Mouse (Mus musculus) inflammation-experienced regulatory T-cells (primary cell): ENCODE data around the gene Paqr8. TPM values are rescaled to one million over a fixed set of nuclear protein-coding genes. Genes with fewer than 3 reads are reported as not detected.

Experiments used
- polyA plus RNA-seq, 2 experiments: library from polyadenylated mRNA; unstranded; fragments of 100-300 nt; shearing (Covaris generic); gene quantifications; one replicate each; pipeline ENCODE4 v1.2.1; 2017

Paqr8 gene
- 1 to 10 TPM; 4.2 to 6.4 TPM for polyA plus RNA-seq

DNA sequence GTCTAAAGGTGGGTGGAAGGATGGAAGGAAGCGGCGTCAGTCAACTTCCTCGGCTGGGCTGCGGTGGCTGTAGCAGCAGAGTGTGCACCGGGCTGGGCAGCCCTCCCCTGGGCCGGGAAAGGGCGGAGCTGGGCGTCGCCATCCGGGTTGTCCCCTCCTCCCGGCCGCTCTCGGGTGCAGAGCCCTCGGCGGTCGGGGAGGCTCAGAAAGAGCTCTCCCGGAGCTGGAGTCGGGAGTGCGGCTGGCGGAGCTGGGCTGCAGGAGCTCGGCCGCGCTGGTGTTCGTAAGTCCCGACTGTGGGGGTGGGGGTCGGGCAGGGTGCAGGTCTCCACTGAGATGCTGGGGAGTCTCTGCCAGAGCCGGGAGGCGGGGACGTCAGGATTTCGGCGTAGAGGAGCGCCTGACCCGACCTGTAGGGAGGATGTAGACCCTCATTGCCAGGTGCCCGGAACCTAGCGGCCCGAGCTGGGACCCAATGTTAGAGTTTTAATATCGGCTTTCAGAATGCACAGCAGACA, at the start of gene Paqr8:
Gene Paqr8, plus strand, starts transcription at position 203 of the 518 bp plus-strand sequence.

DNA sequence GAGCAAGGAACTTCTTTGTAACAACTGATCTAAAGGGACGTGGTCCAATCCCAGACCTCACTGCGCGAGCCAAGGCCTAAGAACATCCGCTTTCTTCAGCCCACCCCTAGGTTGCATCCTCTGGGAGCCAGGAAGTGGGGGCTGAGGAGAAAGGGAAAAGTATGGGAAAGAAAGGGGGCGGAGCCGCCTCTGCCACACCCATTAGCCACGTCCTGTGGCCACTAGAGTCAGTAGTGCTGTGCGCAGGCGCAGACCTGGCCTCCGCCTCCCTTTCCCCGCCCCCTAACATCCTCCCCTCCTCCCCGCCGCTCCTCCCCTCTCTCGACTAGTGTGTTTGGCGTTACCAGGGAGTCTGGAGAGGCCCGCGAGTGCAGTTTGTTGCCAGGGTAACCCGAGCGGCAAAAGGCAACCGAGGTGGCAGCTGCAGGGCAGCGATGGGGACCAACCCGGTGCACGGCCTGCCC, 60.9 kb downstream of the Paqr8 start, which contains the start of gene Efhc1:
Gene Efhc1, plus strand, starts transcription at position 327 of the 464 bp plus-strand sequence.

Other genes starting within 250 kb of the Paqr8 start
- gene Il17a, start 159.7 kb upstream of the Paqr8 start, polyA plus RNA-seq, result under 1 TPM in 1 of 2 experiments, not detected in 1; 0.97 TPM
- 1 to 10 TPM; 1.3 to 2.3 TPM for gene Il17f, start 100.0 kb upstream of the Paqr8 start, polyA plus RNA-seq
- 10 to 100 TPM; 39.4 to 55.2 TPM for gene Mcm3, start 70.3 kb upstream of the Paqr8 start, polyA plus RNA-seq
- gene Efhc1, start 61.0 kb downstream of the Paqr8 start, polyA plus RNA-seq, result 1 to 10 TPM in 1 of 2 experiments, under 1 TPM in 1; 0.93 to 1.2 TPM
- gene Tram2, start 188.6 kb downstream of the Paqr8 start, polyA plus RNA-seq, result 1 to 10 TPM; 3.4 to 4.5 TPM